Mouse (Mus musculus): ENCODE measurements around the gene Dbi.

DNA sequence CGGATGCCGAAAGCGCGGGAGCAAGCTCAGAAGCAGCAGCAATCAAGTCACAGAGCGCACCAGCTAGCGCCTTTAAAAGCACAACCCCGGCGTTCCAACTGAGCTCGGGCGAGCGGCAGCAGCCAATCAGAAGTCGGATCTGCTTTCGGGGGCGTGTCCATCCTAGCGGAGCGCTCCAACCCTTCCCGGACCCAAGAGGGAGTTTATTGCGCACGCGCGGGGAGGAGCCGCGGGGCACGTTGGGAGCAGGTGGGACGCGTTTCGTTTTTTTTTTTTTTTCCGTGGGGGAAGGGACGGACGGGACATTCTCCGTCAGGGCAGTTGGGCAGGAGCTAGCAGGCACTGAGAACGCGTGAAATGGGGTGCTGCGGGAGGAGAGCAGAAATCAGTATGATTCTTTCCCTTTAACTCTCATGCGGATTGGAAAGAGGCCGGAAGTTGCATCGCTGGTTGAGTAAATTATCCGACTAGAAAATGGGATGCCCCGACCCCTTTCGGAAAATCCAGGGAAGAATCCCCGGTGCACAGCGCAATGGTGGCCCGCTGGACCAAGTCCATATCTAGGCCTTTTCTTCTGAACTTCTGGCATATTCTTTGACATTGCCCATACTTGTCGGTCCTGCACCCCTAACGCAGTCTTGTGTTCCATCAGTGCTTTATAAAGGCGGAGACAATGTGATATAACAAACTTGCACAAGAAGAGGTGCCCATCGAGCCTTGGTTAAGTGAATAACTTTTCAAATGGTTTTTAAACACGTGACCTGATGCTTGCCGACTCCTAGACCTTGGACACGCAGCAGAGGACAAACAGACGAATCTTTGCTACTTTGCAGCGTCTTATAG lies at the start of gene Dbi, which contains the start of gene 3110009E18Rik:
- TF ChIP-seq EP300 (IDR thresholded peaks at IDR 0.05; ENCODE audit: low read depth) (no peak; the same call in 1 of the 2 replicates), CTCF (IDR thresholded peaks at IDR 0.05; ENCODE audit: low read depth) (no peak)
